Mouse (Mus musculus): ENCODE measurements at regions not wholly inside any gene's neighbourhood (a gene's known extent, or its start where the extent isn't known, plus 50 kb on each side); places are given as distances from the start of the nearest gene placed in this dataset.

GRCm38 (mm10) chr5:129297657-129298349 is 201.3 kb downstream of the Adgrd1 start:
- H3K36me3 ChIP-seq: no peaks in the 10 kb centered on the region
- H3K4me2 ChIP-seq (replicated peaks): no peak overlapping the region
- no peak overlapping the region for H3K27ac ChIP-seq
- no peak overlapping the region for H3K4me3 ChIP-seq (replicated peaks)
- no peak for ATAC-seq
- no peak overlapping the region for H3K9ac ChIP-seq (replicated peaks)
- no peaks in the 10 kb centered on the region for H3K27me3 ChIP-seq
- H3K4me1 ChIP-seq (replicated peaks): peaks cover 9% of the 10 kb centered on the region; the same call in 1 of the 2 replicates
- no peaks in the 10 kb centered on the region for H3K9me3 ChIP-seq
- 44% methylated on average over 11 of the region's 11 CpGs for WGBS

DNA sequence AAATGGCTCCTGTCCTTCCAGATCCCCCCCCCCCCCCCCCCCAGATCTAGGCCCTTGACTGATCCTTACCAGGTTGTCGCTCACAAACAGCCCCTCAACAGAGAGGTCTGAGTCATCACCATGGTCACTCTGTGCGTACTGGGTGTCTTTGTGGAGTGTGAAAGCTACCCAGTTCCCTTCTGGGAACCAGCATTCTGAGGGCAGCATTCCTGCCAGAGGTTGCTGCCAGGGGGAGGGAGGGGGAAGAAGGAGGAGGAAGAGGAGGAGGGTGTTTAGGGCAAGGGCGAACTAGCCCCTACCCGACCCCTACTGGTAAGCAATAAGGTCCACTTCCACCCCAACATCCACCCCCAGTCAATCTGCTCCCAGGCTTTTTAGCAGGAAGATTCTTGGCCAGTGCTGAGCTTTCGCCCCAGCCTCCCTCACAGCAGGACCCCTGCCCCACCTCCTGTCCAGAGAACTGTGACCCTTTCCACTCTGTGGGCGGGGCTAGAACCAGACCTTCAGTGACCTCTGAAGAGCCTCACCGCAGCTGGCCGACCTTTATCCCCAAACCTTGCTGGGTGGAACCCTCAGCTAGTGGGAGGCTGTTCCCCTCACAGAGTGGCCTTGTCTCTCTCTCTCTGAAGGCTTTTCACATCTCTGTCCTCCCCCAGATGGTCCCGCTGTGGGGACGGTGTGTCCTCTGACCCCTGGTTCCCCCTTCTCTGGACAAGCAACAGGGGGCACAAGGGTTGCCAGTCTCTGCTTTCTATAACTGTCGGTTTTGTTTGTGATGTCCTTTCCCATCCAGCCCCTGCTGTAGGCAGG is 202.2 kb upstream of the Sfswap start:
- H3K36me3 ChIP-seq: no peaks in the 10 kb centered on the region
- H3K27me3 ChIP-seq: no peaks in the 10 kb centered on the region
- peaks cover 9% of the 10 kb centered on the region; the same call in 1 of the 2 replicates for H3K4me1 ChIP-seq (replicated peaks)
- H3K4me3 ChIP-seq (replicated peaks): no peak overlapping the region
- H3K4me2 ChIP-seq (replicated peaks): no peak overlapping the region
- no peak overlapping the region for H3K9ac ChIP-seq (replicated peaks)
- H3K9me3 ChIP-seq: no peaks in the 10 kb centered on the region
- ATAC-seq: no peak
- 13% methylated on average over 11 of the region's 11 CpGs for WGBS
- H3K27ac ChIP-seq: no peak overlapping the region

GRCm38 (mm10) chr5:129299456-129299765 is 201.6 kb upstream of the Sfswap start:
- no peak for ATAC-seq
- 24% methylated on average over 2 of the region's 2 CpGs for WGBS
- H3K9me3 ChIP-seq: no peaks in the 10 kb centered on the region

GRCm38 (mm10) chr5:129300423-129300822 is 200.6 kb upstream of the Sfswap start:
- 94% methylated on average over 6 of the region's 6 CpGs for WGBS
- H3K4me1 ChIP-seq (replicated peaks): peaks cover 9% of the 10 kb centered on the region; the same call in 1 of the 2 replicates
- H3K4me2 ChIP-seq (replicated peaks): no peak overlapping the region
- no peak overlapping the region for H3K9ac ChIP-seq (replicated peaks)
- H3K9me3 ChIP-seq: no peaks in the 10 kb centered on the region
- no peaks in the 10 kb centered on the region for H3K36me3 ChIP-seq
- H3K4me3 ChIP-seq (replicated peaks): no peak overlapping the region
- no peak overlapping the region for H3K27ac ChIP-seq
- no peak for ATAC-seq
- no peaks in the 10 kb centered on the region for H3K27me3 ChIP-seq

More at GRCm38 (mm10) chr5:129299456-129299765, 201.6 kb upstream of the Sfswap start:
- Histone ChIP-seq H3K4me2 (replicated peaks) (no peak overlapping the region), H3K9ac (replicated peaks) (no peak overlapping the region), H3K36me3 (no peaks in the 10 kb centered on the region), H3K4me3 (replicated peaks) (no peak overlapping the region), H3K4me1 (replicated peaks) (peaks cover 9% of the 10 kb centered on the region; the same call in 1 of the 2 replicates), H3K27ac (no peak overlapping the region), H3K27me3 (no peaks in the 10 kb centered on the region)

- no peaks in the 10 kb centered on the region for H3K36me3 ChIP-seq
- no peaks in the 10 kb centered on the region for H3K9me3 ChIP-seq
- no peaks in the 10 kb centered on the region for H3K27me3 ChIP-seq
- H3K27ac ChIP-seq: no peak overlapping the region
- peaks cover 3% of the 10 kb centered on the region; the same call in 1 of the 2 replicates for H3K4me1 ChIP-seq (replicated peaks)
- no peak for ATAC-seq
- H3K4me2 ChIP-seq (replicated peaks): no peak overlapping the region
- H3K9ac ChIP-seq (replicated peaks): no peak overlapping the region
- WGBS: 56% methylated on average over 9 of the region's 9 CpGs
- no peak overlapping the region for H3K4me3 ChIP-seq (replicated peaks)
These were observed 185.4 kb upstream of the Sfswap start for GRCm38 (mm10) chr5:129315626-129316025.

GRCm38 (mm10) chr5:129331094-129331523 is 169.9 kb upstream of the Sfswap start:
- ATAC-seq: no peak
- no peak overlapping the region for H3K9ac ChIP-seq (replicated peaks)
- 9% methylated on average over 11 of the region's 11 CpGs for WGBS
- H3K4me2 ChIP-seq (replicated peaks): no peak overlapping the region
- H3K4me1 ChIP-seq (replicated peaks): peaks cover 3% of the 10 kb centered on the region; the same call in 1 of the 2 replicates
- H3K27ac ChIP-seq: no peak overlapping the region
- H3K36me3 ChIP-seq: no peaks in the 10 kb centered on the region
- no peak overlapping the region for H3K4me3 ChIP-seq (replicated peaks)
- peaks cover 7% of the 10 kb centered on the region; the same call in 1 of the 2 replicates for H3K9me3 ChIP-seq
- H3K27me3 ChIP-seq: no peaks in the 10 kb centered on the region

GRCm38 (mm10) chr5:129332014-129332413 is 169.0 kb upstream of the Sfswap start:
- Histone ChIP-seq H3K9ac (replicated peaks) (no peak overlapping the region), H3K9me3 (peaks cover 7% of the 10 kb centered on the region; the same call in 1 of the 2 replicates), H3K4me1 (replicated peaks) (peaks cover 3% of the 10 kb centered on the region; the same call in 1 of the 2 replicates), H3K4me3 (replicated peaks) (no peak overlapping the region), H3K36me3 (no peaks in the 10 kb centered on the region), H3K4me2 (replicated peaks) (no peak overlapping the region), H3K27me3 (no peaks in the 10 kb centered on the region), H3K27ac (no peak overlapping the region)
- WGBS: 89% methylated on average over 3 of the region's 3 CpGs
- ATAC-seq: no peak

- no peak overlapping the region for H3K9ac ChIP-seq (replicated peaks)
- H3K9me3 ChIP-seq: no peaks in the 10 kb centered on the region
- no peak overlapping the region for H3K4me2 ChIP-seq (replicated peaks)
- H3K27me3 ChIP-seq: no peaks in the 10 kb centered on the region
- no peak overlapping the region for H3K27ac ChIP-seq
- 0 out of 2 replicates have a peak, but pooled peaks cover 8% of the 10 kb centered on the region for H3K4me1 ChIP-seq (replicated peaks)
- H3K36me3 ChIP-seq: no peaks in the 10 kb centered on the region
- no peak overlapping the region for H3K4me3 ChIP-seq (replicated peaks)
- ATAC-seq: no peak
- WGBS: 73% methylated on average over 7 of the region's 7 CpGs
These were observed 162.5 kb upstream of the Sfswap start for GRCm38 (mm10) chr5:129338511-129338910.

DNA sequence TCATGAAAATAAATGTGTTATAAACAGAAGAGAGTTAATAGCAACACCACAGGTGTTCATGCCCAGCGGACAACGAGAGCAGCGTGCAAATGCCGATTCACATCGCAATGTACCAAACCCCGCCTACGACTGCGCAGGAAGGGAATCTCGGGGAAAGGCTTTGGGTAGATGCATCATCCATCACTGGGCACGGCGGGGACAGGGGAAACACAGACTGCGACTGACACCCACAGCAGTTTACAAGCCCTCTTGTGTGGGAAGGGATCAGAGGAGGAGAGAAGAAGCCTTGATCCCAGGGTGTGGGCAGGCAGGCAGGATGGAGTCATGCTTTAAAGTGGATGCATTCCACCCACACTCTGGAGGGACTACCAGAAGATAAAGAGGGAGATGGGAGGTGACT is 157.0 kb upstream of the Sfswap start:
- Histone ChIP-seq H3K36me3 (no peaks in the 10 kb centered on the region), H3K4me1 (replicated peaks) (no peaks in the 10 kb centered on the region), H3K27ac (no peak overlapping the region), H3K4me3 (replicated peaks) (no peak overlapping the region), H3K9me3 (no peaks in the 10 kb centered on the region), H3K27me3 (no peaks in the 10 kb centered on the region), H3K9ac (replicated peaks) (no peak overlapping the region), H3K4me2 (replicated peaks) (no peak overlapping the region)
- ATAC-seq: no peak
- 86% methylated on average over 12 of the region's 12 CpGs for WGBS

GRCm38 (mm10) chr5:129350024-129350423 is 151.0 kb upstream of the Sfswap start:
- no peaks in the 10 kb centered on the region for H3K36me3 ChIP-seq
- ATAC-seq: no peak
- no peaks in the 10 kb centered on the region for H3K27me3 ChIP-seq
- H3K4me3 ChIP-seq (replicated peaks): no peak overlapping the region
- H3K4me1 ChIP-seq (replicated peaks): peaks cover 4% of the 10 kb centered on the region
- WGBS: 68% methylated on average over 12 of the region's 12 CpGs
- H3K9ac ChIP-seq (replicated peaks): no peak overlapping the region
- H3K9me3 ChIP-seq: no peaks in the 10 kb centered on the region
- H3K27ac ChIP-seq: no peak overlapping the region
- no peak overlapping the region for H3K4me2 ChIP-seq (replicated peaks)

DNA sequence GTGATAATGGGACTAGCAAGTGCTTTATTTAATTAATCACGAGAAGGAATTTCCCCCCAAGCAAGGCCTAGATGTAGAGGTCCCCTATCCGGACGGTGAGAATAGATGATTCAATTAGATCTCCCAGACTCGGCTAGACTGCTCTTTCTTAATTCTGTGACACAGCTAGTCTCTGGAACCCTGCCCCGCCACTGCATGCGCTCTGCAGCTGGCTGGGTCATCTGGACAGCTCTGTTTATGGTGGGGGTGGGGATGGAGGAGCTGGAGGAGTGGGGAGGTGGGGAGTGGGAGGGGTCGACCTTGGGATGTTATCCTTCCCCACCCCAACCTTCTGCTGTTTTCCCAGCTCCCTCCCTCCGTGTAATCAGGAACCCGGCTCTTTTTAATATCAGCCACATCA is 147.5 kb upstream of the Sfswap start:
- Histone ChIP-seq H3K9me3 (no peaks in the 10 kb centered on the region), H3K27ac (peak overlapping the region; percentile 56), H3K4me3 (replicated peaks) (no peak overlapping the region), H3K4me1 (replicated peaks) (peaks cover 4% of the 10 kb centered on the region), H3K36me3 (no peaks in the 10 kb centered on the region), H3K4me2 (replicated peaks) (no peak overlapping the region), H3K9ac (replicated peaks) (no peak overlapping the region), H3K27me3 (no peaks in the 10 kb centered on the region)
- no peak for ATAC-seq
- WGBS: 34% methylated on average over 9 of the region's 9 CpGs

GRCm38 (mm10) chr5:129354877-129355276 is 146.1 kb upstream of the Sfswap start:
- no peak overlapping the region for H3K9ac ChIP-seq (replicated peaks)
- no peak overlapping the region for H3K4me2 ChIP-seq (replicated peaks)
- WGBS: 90% methylated on average over 5 of the region's 5 CpGs
- no peak for ATAC-seq
- H3K36me3 ChIP-seq: no peaks in the 10 kb centered on the region
- peaks cover 4% of the 10 kb centered on the region for H3K4me1 ChIP-seq (replicated peaks)
- no peak overlapping the region for H3K27ac ChIP-seq
- H3K9me3 ChIP-seq: no peaks in the 10 kb centered on the region
- H3K27me3 ChIP-seq: no peaks in the 10 kb centered on the region
- H3K4me3 ChIP-seq (replicated peaks): no peak overlapping the region
